Mouse (Mus musculus) megakaryocyte, embryonic 14.5 days (primary cell): Measurements from ENCODE around the gene Ryk.

Experiments used
- FLI1 ChIP-seq: IDR thresholded peaks from 2 replicates; pipeline ENCODE4 v1.6.1; 2012; ENCODE audit warnings: low read length, inconsistent platforms, mixed read lengths
- GATA1 ChIP-seq: IDR thresholded peaks from 3 replicates; pipeline ENCODE4 v1.6.1; 2012; ENCODE audit warnings: mixed read lengths, low read length, inconsistent platforms, borderline replicate concordance

DNA sequence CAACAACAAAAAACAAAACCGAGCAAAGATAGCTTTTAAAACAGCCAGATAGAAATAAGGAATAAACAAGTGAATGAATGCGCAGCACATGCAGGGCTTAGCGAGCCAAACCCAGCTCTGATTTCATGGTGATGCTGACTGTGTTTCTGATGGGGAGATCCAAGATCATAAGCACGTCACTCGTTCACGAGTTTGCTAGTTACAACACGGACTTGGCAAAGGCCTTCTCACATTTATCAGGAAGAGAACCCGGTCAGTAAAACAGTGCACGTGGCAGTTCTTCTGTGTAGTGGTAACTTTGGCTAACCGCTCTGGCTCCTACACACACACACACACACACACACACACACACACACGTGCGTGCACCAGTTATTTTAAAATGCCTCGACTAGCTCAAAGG, 87.1 kb downstream of the Ryk start:
- TF ChIP-seq GATA1 (no peak), FLI1 (no peak)
